Mouse (Mus musculus): ENCODE measurements around the gene Cox14. TPM values are rescaled to one million over a fixed set of nuclear protein-coding genes. Genes with fewer than 3 reads are reported as not detected.
A peak's percentile ranks its signal among the peaks of the same experiment; 100 is the strongest.

Gene Cox14
- polyA plus RNA-seq, 1 experiment from 2014 or later: 71.0 TPM

DNA sequence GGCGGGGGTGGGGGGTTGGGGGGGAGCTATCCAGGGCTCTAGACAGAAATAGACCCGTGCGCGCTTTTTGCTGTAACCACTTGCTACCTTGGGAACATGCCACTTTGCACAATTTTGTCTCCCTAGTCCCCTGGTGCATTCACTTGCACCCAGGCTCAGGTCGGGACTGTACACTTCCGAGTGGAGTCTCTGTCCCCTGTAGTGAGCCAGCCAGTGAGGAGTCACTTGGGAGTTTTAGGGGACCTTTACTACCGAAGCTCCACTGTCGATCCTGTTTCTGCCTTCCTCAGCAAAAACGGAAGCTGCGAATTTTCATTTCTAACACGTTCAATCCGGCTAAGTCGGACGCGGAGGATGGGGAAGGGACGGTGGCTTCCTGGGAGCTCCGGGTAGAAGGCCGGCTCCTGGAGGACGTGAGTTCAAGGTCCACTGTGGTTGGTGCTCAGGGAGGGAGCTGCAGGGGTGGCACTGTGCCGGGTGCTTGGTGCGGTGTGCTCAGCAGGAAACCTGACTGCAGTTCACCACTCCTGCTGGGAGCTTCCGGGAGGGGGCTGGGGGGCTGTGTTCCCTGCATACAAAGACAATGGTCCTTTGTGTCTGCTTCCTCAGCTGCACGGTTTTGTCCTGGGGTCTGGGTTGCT, 21.3 kb upstream of the Cox14 start:
- Histone ChIP-seq H3K36me3 (ENCODE audit: control insufficient read depth, insufficient read depth) (peaks cover 7% of the 10 kb centered on the region; the same call in 1 of the 2 replicates), H3K27ac (ENCODE audit: low read length) (no peak overlapping the region), H3K4me2 (ENCODE audit: low read depth, low read length) (no peak overlapping the region), H3K27me3 (ENCODE audit: control insufficient read depth, insufficient read depth, low read depth, low read length) (no peaks in the 10 kb centered on the region), H3K9ac (ENCODE audit: low read depth, low read length) (no peak overlapping the region), H3K4me3 (ENCODE audit: low read depth, low read length) (no peak overlapping the region), H3K9me3 (replicated peaks; ENCODE audit: control insufficient read depth, low read length) (no peaks in the 10 kb centered on the region), H3K4me1 (ENCODE audit: control insufficient read depth, low read depth, low read length) (peaks cover 31% of the 10 kb centered on the region)
- ATAC-seq (ENCODE audit: low read depth): no peak
- 64% methylated on average over 23 of the region's 23 CpGs for whole genome bisulfite sequencing (ENCODE audit: insufficient replicate concordance)

DNA sequence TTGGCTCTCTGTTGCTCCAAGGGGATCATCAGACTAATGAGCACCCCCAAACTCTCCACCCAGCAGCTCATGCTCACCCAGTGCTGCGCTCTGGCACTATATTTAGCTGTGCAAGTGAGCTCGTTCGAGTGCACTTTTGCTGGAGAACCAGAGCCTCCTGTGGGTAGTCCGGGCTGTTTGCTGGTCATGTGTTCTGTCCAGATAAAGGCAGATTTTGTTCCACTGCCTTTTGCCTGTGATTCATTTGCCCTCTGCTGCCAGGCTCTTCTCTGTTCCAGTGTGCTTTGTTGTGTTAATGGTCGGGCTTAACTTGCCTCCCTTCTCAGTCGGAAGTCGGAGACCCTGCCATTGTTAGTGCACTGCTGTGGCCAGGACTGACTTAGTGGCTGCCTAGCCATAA, 20.5 kb upstream of the Cox14 start:
- ATAC-seq (ENCODE audit: low read depth): no peak
- 52% methylated on average over 7 of the region's 7 CpGs for WGBS (ENCODE audit: insufficient replicate concordance)
- H3K4me1 ChIP-seq (ENCODE audit: control insufficient read depth, low read depth, low read length): peaks cover 31% of the 10 kb centered on the region
- H3K36me3 ChIP-seq (ENCODE audit: control insufficient read depth, insufficient read depth): peaks cover 9% of the 10 kb centered on the region; the same call in 1 of the 2 replicates
- no peak overlapping the region for H3K4me3 ChIP-seq (ENCODE audit: low read depth, low read length)
- no peak overlapping the region for H3K4me2 ChIP-seq (ENCODE audit: low read depth, low read length)
- no peak overlapping the region for H3K9ac ChIP-seq (ENCODE audit: low read depth, low read length)
- no peaks in the 10 kb centered on the region for H3K27me3 ChIP-seq (ENCODE audit: control insufficient read depth, insufficient read depth, low read depth, low read length)
- no peak overlapping the region for H3K27ac ChIP-seq (ENCODE audit: low read length)
- H3K9me3 ChIP-seq (replicated peaks; ENCODE audit: control insufficient read depth, low read length): no peaks in the 10 kb centered on the region

DNA sequence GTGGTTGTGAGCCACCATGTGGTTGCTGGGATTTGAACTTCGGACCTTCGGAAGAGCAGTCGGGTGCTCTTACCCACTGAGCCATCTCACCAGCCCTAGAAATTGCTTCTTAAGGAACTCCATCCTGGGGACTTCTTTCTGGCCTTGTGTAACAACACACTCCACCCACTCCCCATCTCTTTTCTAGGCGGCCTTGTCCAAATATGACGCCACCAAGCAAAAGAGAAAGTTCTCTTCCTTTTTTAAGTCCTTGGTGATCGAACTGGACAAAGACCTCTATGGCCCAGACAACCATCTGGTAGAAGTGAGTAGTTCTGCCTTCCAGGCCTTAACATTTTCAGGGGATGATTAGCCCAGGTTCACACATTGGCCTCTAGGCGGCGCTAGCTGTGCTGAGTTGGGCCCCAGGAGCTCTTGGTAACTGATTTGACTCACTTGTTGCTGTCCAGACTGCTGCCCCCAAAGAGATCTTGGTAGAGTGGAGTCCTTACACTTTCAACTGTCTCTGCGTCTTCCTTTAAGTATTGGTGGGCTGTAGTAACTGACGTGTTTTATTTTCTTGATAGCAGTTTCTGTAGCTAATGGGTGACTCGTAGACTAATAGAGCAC, 19.9 kb upstream of the Cox14 start, which contains the start of gene Gm17349:
Gene Gm17349, minus strand, starts transcription at position 51 of the 609 bp plus-strand sequence.
- Histone ChIP-seq H3K36me3 (ENCODE audit: control insufficient read depth, insufficient read depth) (peaks cover 9% of the 10 kb centered on the region; the same call in 1 of the 2 replicates), H3K27me3 (ENCODE audit: control insufficient read depth, insufficient read depth, low read depth, low read length) (no peaks in the 10 kb centered on the region), H3K4me3 (ENCODE audit: low read depth, low read length) (no peak within 1 kb of the TSS), H3K9ac (ENCODE audit: low read depth, low read length) (no peak within 1 kb of the TSS), H3K9me3 (replicated peaks; ENCODE audit: control insufficient read depth, low read length) (no peaks in the 10 kb centered on the region), H3K4me2 (ENCODE audit: low read depth, low read length) (no peak within 1 kb of the TSS), H3K27ac (ENCODE audit: low read length) (no peak within 1 kb of the TSS), H3K4me1 (ENCODE audit: control insufficient read depth, low read depth, low read length) (peaks cover 27% of the 10 kb centered on the region)
- 55% methylated on average over 11 of the region's 11 CpGs for WGBS (ENCODE audit: insufficient replicate concordance)
- no peak for ATAC-seq (ENCODE audit: low read depth)

DNA sequence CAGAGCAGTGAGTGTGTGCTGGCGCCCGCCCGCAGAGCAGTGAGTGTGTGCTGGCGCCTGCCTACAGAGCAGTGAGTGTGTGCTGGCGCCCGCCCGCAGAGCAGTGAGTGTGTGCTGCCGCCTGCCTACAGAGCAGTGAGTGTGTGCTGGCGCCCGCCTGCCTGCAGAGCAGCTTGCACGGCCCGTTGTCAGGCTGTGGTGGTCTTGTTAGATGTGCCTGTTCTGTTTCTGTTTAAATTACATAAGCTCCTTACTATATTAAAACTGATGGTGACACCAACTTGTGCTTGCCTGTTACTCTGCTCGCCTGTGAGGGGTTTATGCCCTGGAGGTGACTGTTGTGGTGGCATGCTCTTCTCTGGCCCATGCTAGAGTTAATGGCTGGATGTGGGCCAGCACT, 17.2 kb upstream of the Cox14 start:
- Histone ChIP-seq H3K9ac (ENCODE audit: low read depth, low read length) (no peak overlapping the region), H3K36me3 (ENCODE audit: control insufficient read depth, insufficient read depth) (peaks cover 16% of the 10 kb centered on the region), H3K4me2 (ENCODE audit: low read depth, low read length) (no peak overlapping the region), H3K27ac (ENCODE audit: low read length) (no peak overlapping the region), H3K4me1 (ENCODE audit: control insufficient read depth, low read depth, low read length) (peaks cover 12% of the 10 kb centered on the region), H3K9me3 (replicated peaks; ENCODE audit: control insufficient read depth, low read length) (no peaks in the 10 kb centered on the region), H3K4me3 (ENCODE audit: low read depth, low read length) (no peak overlapping the region), H3K27me3 (ENCODE audit: control insufficient read depth, insufficient read depth, low read depth, low read length) (no peaks in the 10 kb centered on the region)
- 84% methylated on average over 13 of the region's 13 CpGs for WGBS (ENCODE audit: insufficient replicate concordance)
- no peak for ATAC-seq (ENCODE audit: low read depth)

DNA sequence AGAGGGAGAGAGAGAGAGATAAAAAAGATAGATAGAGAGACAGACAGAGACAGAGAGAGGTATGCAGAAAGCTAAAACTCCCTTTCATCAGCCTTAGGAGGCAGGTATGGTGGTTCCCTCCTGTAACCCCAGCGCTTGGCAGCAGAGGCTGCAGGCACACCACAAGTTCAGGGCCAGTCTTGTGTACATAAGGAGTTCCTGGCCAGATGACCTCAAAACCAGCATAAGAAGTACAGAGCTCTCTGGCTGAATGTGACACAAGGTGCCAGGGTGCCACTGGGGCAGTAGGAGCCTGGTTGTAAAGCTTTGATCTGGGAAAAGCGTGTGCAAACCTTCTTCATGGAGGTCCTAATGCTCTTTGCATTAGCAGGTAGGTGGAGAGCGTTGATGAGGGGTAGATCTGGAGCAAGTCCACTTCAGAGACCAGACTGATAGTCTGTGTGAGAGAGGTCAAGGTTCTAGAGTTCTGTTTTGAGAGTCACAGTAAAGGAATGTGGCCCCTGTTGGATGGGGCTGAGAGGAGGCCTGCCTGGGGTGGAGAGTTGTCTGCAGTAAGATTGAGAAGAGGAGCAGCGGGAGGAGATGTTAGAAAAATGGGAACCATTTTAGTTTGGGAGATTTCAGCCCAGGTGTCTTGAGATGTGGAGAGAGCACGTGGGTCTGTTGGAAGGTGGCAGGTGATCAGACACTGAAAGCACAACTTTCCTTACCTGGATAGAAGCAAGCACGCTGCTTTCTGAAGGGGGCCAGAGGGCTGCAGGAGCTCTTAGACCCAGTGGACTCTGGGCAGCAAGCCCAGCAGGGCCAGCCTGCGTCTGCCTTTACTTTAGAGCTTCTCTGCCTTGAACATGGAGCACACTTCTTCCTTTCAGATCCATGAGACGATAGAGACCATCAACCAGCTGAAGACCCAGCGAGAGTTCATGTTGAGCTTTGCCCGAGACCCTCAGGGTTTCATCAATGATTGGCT, 14.9 kb upstream of the Cox14 start:
- no peaks in the 10 kb centered on the region for H3K9me3 ChIP-seq (replicated peaks; ENCODE audit: control insufficient read depth, low read length)
- peaks cover 16% of the 10 kb centered on the region for H3K36me3 ChIP-seq (ENCODE audit: control insufficient read depth, insufficient read depth)
- ATAC-seq (ENCODE audit: low read depth): no peak
- 71% methylated on average over 10 of the region's 10 CpGs for WGBS (ENCODE audit: insufficient replicate concordance)
- peaks cover 12% of the 10 kb centered on the region for H3K4me1 ChIP-seq (ENCODE audit: control insufficient read depth, low read depth, low read length)
- no peak overlapping the region; the same call in 1 of the 2 replicates for H3K27ac ChIP-seq (ENCODE audit: low read length)
- H3K4me3 ChIP-seq (ENCODE audit: low read depth, low read length): no peak overlapping the region
- no peak overlapping the region for H3K9ac ChIP-seq (ENCODE audit: low read depth, low read length)
- no peak overlapping the region for H3K4me2 ChIP-seq (ENCODE audit: low read depth, low read length)
- H3K27me3 ChIP-seq (ENCODE audit: control insufficient read depth, insufficient read depth, low read depth, low read length): no peaks in the 10 kb centered on the region

DNA sequence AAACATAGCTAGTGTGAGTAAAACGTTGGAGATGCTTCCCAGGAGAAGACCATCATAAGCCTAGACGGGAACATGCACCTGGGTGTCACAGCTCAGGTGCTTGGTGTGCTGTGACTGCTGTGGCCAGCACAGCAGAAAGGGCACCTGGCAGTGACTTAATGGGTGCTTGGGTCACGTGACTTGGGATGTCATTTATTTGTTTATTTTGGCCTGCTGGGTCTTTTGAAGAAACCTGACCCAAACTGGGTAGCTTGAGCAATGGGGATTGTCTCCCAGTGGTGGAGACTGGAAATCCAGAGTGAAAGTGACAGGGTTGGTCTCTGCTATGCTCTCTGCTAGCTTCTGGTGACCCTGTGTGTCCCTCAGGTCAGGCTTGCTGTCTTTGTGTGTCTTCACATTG, 13.9 kb upstream of the Cox14 start:
- Histone ChIP-seq H3K4me1 (ENCODE audit: control insufficient read depth, low read depth, low read length) (peaks cover 21% of the 10 kb centered on the region), H3K27ac (ENCODE audit: low read length) (0 out of 2 replicates have a peak overlapping the region, but pooled peaks have one; percentile 14), H3K9ac (ENCODE audit: low read depth, low read length) (no peak overlapping the region), H3K9me3 (replicated peaks; ENCODE audit: control insufficient read depth, low read length) (no peaks in the 10 kb centered on the region), H3K4me3 (ENCODE audit: low read depth, low read length) (no peak overlapping the region), H3K27me3 (ENCODE audit: control insufficient read depth, insufficient read depth, low read depth, low read length) (no peaks in the 10 kb centered on the region), H3K4me2 (ENCODE audit: low read depth, low read length) (no peak overlapping the region), H3K36me3 (ENCODE audit: control insufficient read depth, insufficient read depth) (peaks cover 16% of the 10 kb centered on the region)
- WGBS (ENCODE audit: insufficient replicate concordance): 57% methylated on average over 3 of the region's 3 CpGs
- ATAC-seq (ENCODE audit: low read depth): no peak

DNA sequence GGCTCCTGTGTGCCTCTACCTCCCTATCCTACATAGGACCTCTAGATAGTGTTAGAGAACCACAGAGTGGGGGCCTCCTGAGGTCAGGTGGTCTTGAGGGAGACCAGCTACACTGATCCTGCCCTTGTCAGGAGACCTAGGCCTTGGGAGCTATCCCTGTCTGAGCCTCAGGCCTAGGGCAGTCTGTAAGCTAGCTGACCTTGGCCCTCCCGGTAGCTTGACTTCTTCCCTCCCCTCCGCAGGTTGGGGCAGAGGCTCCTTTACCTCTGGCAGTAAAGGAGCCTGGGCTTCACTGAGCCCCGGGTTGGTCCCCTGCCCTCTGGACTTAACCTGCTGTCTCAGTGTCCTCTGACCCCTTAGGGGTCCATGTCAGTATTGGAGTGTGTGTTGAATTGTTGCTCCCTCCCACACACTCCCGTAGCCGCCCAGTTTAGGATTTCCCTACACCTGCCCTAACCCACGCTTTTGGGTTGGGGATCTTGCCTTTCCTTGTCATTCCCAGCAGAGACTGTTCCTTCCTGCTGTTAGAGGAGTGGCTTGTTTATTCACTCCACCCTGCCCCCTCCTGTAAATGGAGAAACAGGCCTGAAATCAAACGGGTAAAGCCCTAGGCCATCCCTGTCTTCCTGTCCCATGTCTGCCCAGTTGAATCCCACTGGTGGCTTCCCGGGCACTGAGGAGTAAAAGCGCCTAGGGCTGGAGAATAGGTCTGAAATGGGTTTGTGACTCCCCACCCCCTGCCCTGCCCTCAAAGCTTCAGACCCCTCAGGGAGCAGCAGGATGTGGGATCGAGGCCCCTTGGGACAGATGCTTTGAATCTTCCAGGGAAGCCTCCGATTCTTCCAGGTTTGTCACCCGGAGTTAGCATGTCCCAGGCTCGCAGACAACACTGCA, 12.5 kb upstream of the Cox14 start:
- WGBS (ENCODE audit: insufficient replicate concordance): 60% methylated on average over 13 of the region's 13 CpGs
- Histone ChIP-seq H3K9ac (ENCODE audit: low read depth, low read length) (no peak overlapping the region), H3K4me3 (ENCODE audit: low read depth, low read length) (no peak overlapping the region), H3K4me1 (ENCODE audit: control insufficient read depth, low read depth, low read length) (peaks cover 21% of the 10 kb centered on the region), H3K4me2 (ENCODE audit: low read depth, low read length) (no peak overlapping the region), H3K36me3 (ENCODE audit: control insufficient read depth, insufficient read depth) (peaks cover 9% of the 10 kb centered on the region), H3K27ac (ENCODE audit: low read length) (no peak overlapping the region), H3K9me3 (replicated peaks; ENCODE audit: control insufficient read depth, low read length) (no peaks in the 10 kb centered on the region), H3K27me3 (ENCODE audit: control insufficient read depth, insufficient read depth, low read depth, low read length) (no peaks in the 10 kb centered on the region)
- no peak for ATAC-seq (ENCODE audit: low read depth)

DNA sequence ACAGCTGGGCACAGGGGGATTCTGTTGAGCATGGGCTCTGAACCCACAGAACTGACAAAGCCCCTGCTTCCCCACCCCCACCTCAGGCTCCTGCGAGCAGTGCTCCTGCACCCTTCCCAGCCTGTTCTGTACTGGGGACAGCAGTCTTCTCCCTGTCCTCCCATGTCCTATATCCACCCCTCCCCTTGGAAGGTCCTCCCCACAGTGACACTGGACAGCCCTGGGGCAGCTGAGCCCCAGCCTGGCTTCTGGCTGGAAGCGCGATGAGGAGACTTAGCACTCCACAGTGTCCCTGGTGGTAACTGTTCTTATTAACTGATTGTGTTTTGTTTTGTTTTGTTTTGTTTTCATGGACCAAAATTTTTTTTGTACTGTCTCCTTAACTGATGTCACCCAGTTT, 11.8 kb upstream of the Cox14 start:
- H3K9ac ChIP-seq (ENCODE audit: low read depth, low read length): no peak overlapping the region
- no peak overlapping the region for H3K4me2 ChIP-seq (ENCODE audit: low read depth, low read length)
- H3K9me3 ChIP-seq (replicated peaks; ENCODE audit: control insufficient read depth, low read length): no peaks in the 10 kb centered on the region
- no peak overlapping the region for H3K27ac ChIP-seq (ENCODE audit: low read length)
- ATAC-seq (ENCODE audit: low read depth): no peak
- peaks cover 9% of the 10 kb centered on the region for H3K36me3 ChIP-seq (ENCODE audit: control insufficient read depth, insufficient read depth)
- H3K27me3 ChIP-seq (ENCODE audit: control insufficient read depth, insufficient read depth, low read depth, low read length): no peaks in the 10 kb centered on the region
- peaks cover 21% of the 10 kb centered on the region for H3K4me1 ChIP-seq (ENCODE audit: control insufficient read depth, low read depth, low read length)
- WGBS (ENCODE audit: insufficient replicate concordance): 89% methylated on average over 3 of the region's 3 CpGs
- H3K4me3 ChIP-seq (ENCODE audit: low read depth, low read length): no peak overlapping the region

All from liver, embryonic 16.5 days (tissue).